Mouse (Mus musculus) ES-E14 (cell line): Measurements from ENCODE around the gene Olfr690. TPM values are rescaled to one million over a fixed set of nuclear protein-coding genes. Genes with fewer than 3 reads are reported as not detected.

ENCODE experiments used
- DNase-seq: peaks from one replicate; pipeline ENCODE4 v3.0.0-alpha.2; 2013; ENCODE audit warnings: low read depth, low spot score
- H3K27ac ChIP-seq: 2 replicates; pipeline ENCODE4 v1.5.1; 2012; ENCODE audit warnings: low read depth, mild to moderate bottlenecking, low read length, moderate library complexity, mixed read lengths; ENCODE audit not compliant: poor library complexity, insufficient read depth, severe bottlenecking
- H3K36me3 ChIP-seq: 2 replicates; pipeline ENCODE4 v1.6.1; 2012; ENCODE audit warnings: mild to moderate bottlenecking, low read length, moderate library complexity, mixed read lengths; ENCODE audit not compliant: control insufficient read depth, poor library complexity, insufficient read depth, severe bottlenecking
- H3K4me1 ChIP-seq, 2 experiments: fragments of 150-350 bp in 1 of 2; sonication (generic) in 1 of 2; 2 replicates each; pipeline ENCODE4 v1.6.1; 2012; ENCODE audit warnings: low read length in 2 of 2, mild to moderate bottlenecking in 1 of 2, mixed read lengths in 1 of 2; ENCODE audit not compliant: control insufficient read depth in 2 of 2, insufficient read depth in 2 of 2, poor library complexity in 1 of 2
- H3K4me3 ChIP-seq, 2 experiments: fragments of 150-350 bp in 1 of 2; sonication (generic) in 1 of 2; 2 replicates each; pipeline ENCODE4 v1.5.1; 2012; ENCODE audit warnings: low read length in 2 of 2, low read depth in 1 of 2, mild to moderate bottlenecking in 1 of 2, mixed read lengths in 1 of 2; ENCODE audit not compliant: insufficient read depth in 1 of 2, poor library complexity in 1 of 2, severe bottlenecking in 1 of 2
- H3K9ac ChIP-seq: 2 replicates; pipeline ENCODE4 v1.6.1; 2012; ENCODE audit warnings: low read depth, mild to moderate bottlenecking, low read length, mixed read lengths; ENCODE audit not compliant: poor library complexity, insufficient read depth, severe bottlenecking
- H3K9me3 ChIP-seq: fragments of 150-350 bp; sonication (generic); 2 replicates; pipeline ENCODE4 v1.6.1; 2012; ENCODE audit warnings: low read depth, mild to moderate bottlenecking, low read length; ENCODE audit not compliant: control insufficient read depth, insufficient read depth
- CHD2 ChIP-seq: IDR thresholded peaks from 2 replicates; pipeline ENCODE4 v1.6.1; 2014; ENCODE audit warnings: mild to moderate bottlenecking, low read depth, low read length, inconsistent platforms
- HCFC1 ChIP-seq: IDR thresholded peaks from 2 replicates; pipeline ENCODE4 v1.6.1; 2012; ENCODE audit warnings: low read length, inconsistent platforms, borderline replicate concordance; ENCODE audit not compliant: insufficient read depth
- MAFK ChIP-seq: IDR thresholded peaks from 2 replicates; pipeline ENCODE4 v1.6.1; 2014; ENCODE audit warnings: mild to moderate bottlenecking, low read depth, low read length, inconsistent platforms; ENCODE audit not compliant: insufficient read depth
- ZC3H11A ChIP-seq: IDR thresholded peaks from 2 replicates; pipeline ENCODE4 v1.6.1; 2012; ENCODE audit warnings: low read depth, mild to moderate bottlenecking, inconsistent platforms, low read length, borderline replicate concordance
- ZNF384 ChIP-seq: IDR thresholded peaks from 2 replicates; pipeline ENCODE4 v1.6.1; 2012; ENCODE audit warnings: low read depth, low read length, inconsistent platforms
- in situ Hi-C, 2 experiments: fragments of 600-800 bp; cut with MboI; formaldehyde crosslinking; loops; one replicate each; pipeline ENCODE4 v1.15.1; 2025; ENCODE audit warnings: low sequenced_read_pairs in 2 of 2, inconsistent platforms in 1 of 2; ENCODE audit not compliant: unreplicated experiment in 2 of 2
- total RNA-seq: library from RNA; depleted of rRNA; stranded (reverse); fragments of 300-350 nt; gene quantifications from 2 replicates; pipeline ENCODE4 v1.2.3, GENCODE M21; 2012

Gene Olfr690
- total RNA-seq, 1 experiment, result not detected

- Histone ChIP-seq H3K36me3 (no peaks in the 10 kb centered on the region), H3K4me1 (no peaks in the 10 kb centered on the region), H3K9ac (no peak overlapping the region), H3K9me3 (no peaks in the 10 kb centered on the region), H3K27ac (no peak overlapping the region), H3K4me3 (no peak overlapping the region)
- in situ Hi-C loops, result no loop called here
- TF ChIP-seq ZNF384, result no peak
- no peak for TF ChIP-seq ZC3H11A
- no peak for TF ChIP-seq MAFK
- no peak for TF ChIP-seq HCFC1
- no peak for TF ChIP-seq CHD2
- no peak for DNase-seq
These were observed 8.8 kb upstream of the Olfr690 start for GRCm38 (mm10) chr7:105342752-105343151.

GRCm38 (mm10) chr7:105342170-105342569, 8.3 kb upstream of the Olfr690 start, which contains the start of gene Olfr691:
Gene Olfr691, minus strand, starts transcription at chr7:105342270.
- Histone ChIP-seq H3K4me3 (no peak within 1 kb of the TSS), H3K9me3 (no peaks in the 10 kb centered on the region), H3K4me1 (no peaks in the 10 kb centered on the region), H3K9ac (no peak within 1 kb of the TSS), H3K36me3 (no peaks in the 10 kb centered on the region), H3K27ac (no peak within 1 kb of the TSS)
- TF ChIP-seq CHD2 (no peak), ZNF384 (no peak), HCFC1 (no peak), ZC3H11A (no peak), MAFK (no peak)
- in situ Hi-C loops, result no loop called here
- DNase-seq, result no peak

- H3K9ac ChIP-seq, result no peak overlapping the region
- in situ Hi-C loops, result no loop called here
- no peaks in the 10 kb centered on the region for H3K4me1 ChIP-seq
- TF ChIP-seq CHD2 (no peak), MAFK (no peak), HCFC1 (no peak), ZNF384 (no peak), ZC3H11A (no peak)
- no peaks in the 10 kb centered on the region for H3K9me3 ChIP-seq
- no peak for DNase-seq
- H3K27ac ChIP-seq, result no peak overlapping the region
- no peak overlapping the region for H3K4me3 ChIP-seq
- no peaks in the 10 kb centered on the region for H3K36me3 ChIP-seq
These were observed 8.6 kb downstream of the Olfr690 start for GRCm38 (mm10) chr7:105325302-105325701.

- H3K9me3 ChIP-seq, result no peaks in the 10 kb centered on the region
- in situ Hi-C loops, result loop anchor here (25.0 kb wide), 1 partner anchor 99 kb away; the partner anchor contains the start of gene Olfr686 (in 2 of the 2)
- no peak within 1 kb of the TSS for H3K4me3 ChIP-seq
- H3K27ac ChIP-seq, result no peak within 1 kb of the TSS
- no peak within 1 kb of the TSS for H3K9ac ChIP-seq
- no peak for DNase-seq
- H3K36me3 ChIP-seq, result no peaks in the 10 kb centered on the region
- H3K4me1 ChIP-seq, result no peaks in the 10 kb centered on the region
- no peak for TF ChIP-seq CHD2
- no peak for TF ChIP-seq HCFC1
- TF ChIP-seq ZNF384, result no peak
- no peak for TF ChIP-seq ZC3H11A
- TF ChIP-seq MAFK, result no peak
These were observed 23.0 kb downstream of the Olfr690 start, which contains the start of gene Olfr689 for GRCm38 (mm10) chr7:105310865-105311264. Gene Olfr689, plus strand, starts transcription at chr7:105311165.

- no peak for DNase-seq
- no peaks in the 10 kb centered on the region for H3K9me3 ChIP-seq
- no peak overlapping the region for H3K9ac ChIP-seq
- TF ChIP-seq HCFC1 (no peak), ZC3H11A (no peak), ZNF384 (no peak), CHD2 (no peak), MAFK (no peak)
- in situ Hi-C loops, result no loop called here
- H3K27ac ChIP-seq, result no peak overlapping the region
- no peaks in the 10 kb centered on the region for H3K4me1 ChIP-seq
- no peak overlapping the region for H3K4me3 ChIP-seq
- H3K36me3 ChIP-seq, result no peaks in the 10 kb centered on the region
These were observed 43.9 kb downstream of the Olfr690 start for GRCm38 (mm10) chr7:105290051-105290450.
